ENCODE assay signal across 26 mouse cellular contexts in genomic region chr3:102166794-102167193, GRCm38 (mm10). TPM values are rescaled to one million over a fixed set of nuclear protein-coding genes. Genes with fewer than 3 reads are reported as not detected.
A peak's percentile ranks its signal among the peaks of the same experiment; 100 is the strongest.
DNase-seq lines count a peak whose midpoint lies in the region; ATAC-seq and TF ChIP-seq lines count a peak whose summit lies in the region.
"Had no signal": no experiment of that assay in that cellular context is flagged by ENCODE, and none has a peak within 500 bp of the region (broad histone marks: within the 10 kb centered on the region; RNA-seq: fewer than 3 reads in every experiment).

No protein-coding gene starts in this region.

- H3K9ac ChIP-seq in heart, embryonic 11.5 days (ENCODE audit: low read depth, low read length) = peak overlapping the region; percentile 22; the same call in 1 of the 2 replicates
- H3K9ac ChIP-seq in midbrain, embryonic 13.5 days (replicated peaks) = no peak overlapping the region
- H3K9ac ChIP-seq in liver, postnatal 0 days (replicated peaks) = no peak overlapping the region; the same call in 1 of the 2 replicates
- H3K9ac ChIP-seq: forebrain, embryonic 13.5 days; hindbrain, embryonic 13.5 days; neural tube, embryonic 12.5 days had no signal

- TF ChIP-seq EP300 in liver, postnatal 0 days (IDR thresholded peaks at IDR 0.05; ENCODE audit: low read depth) = no peak

- peaks cover 15% of the 10 kb centered on the region for H3K36me3 ChIP-seq in heart, embryonic 11.5 days (ENCODE audit: control insufficient read depth, insufficient read depth, low read length)
- peaks cover 17% of the 10 kb centered on the region for H3K36me3 ChIP-seq in midbrain, embryonic 10.5 days
- H3K36me3 ChIP-seq in midbrain, embryonic 13.5 days = peaks cover 3% of the 10 kb centered on the region; the same call in 1 of the 2 replicates
- H3K36me3 ChIP-seq in liver, postnatal 0 days (replicated peaks; ENCODE audit: insufficient read depth, low read length) = peaks cover 12% of the 10 kb centered on the region
- H3K36me3 ChIP-seq: neural tube, embryonic 12.5 days had no signal

- peak overlapping the region; percentile 8 for H3K4me2 ChIP-seq in heart, embryonic 11.5 days
- H3K4me2 ChIP-seq in midbrain, embryonic 13.5 days (replicated peaks) = no peak overlapping the region
- H3K4me2 ChIP-seq in liver, postnatal 0 days (ENCODE audit: low read depth, low read length) = 0 out of 2 replicates have a peak overlapping the region, but pooled peaks have one; percentile 65
- H3K4me2 ChIP-seq: hindbrain, embryonic 13.5 days; neural tube, embryonic 12.5 days had no signal

- H3K4me1 ChIP-seq in heart, embryonic 11.5 days (ENCODE audit: control insufficient read depth, insufficient read depth, low read length) = peaks cover 34% of the 10 kb centered on the region
- H3K4me1 ChIP-seq in midbrain, embryonic 10.5 days = peaks cover 42% of the 10 kb centered on the region
- H3K4me1 ChIP-seq in midbrain, embryonic 13.5 days (replicated peaks) = peaks cover 17% of the 10 kb centered on the region
- H3K4me1 ChIP-seq in liver, postnatal 0 days (ENCODE audit: insufficient read depth) = peaks cover 12% of the 10 kb centered on the region

- 78% methylated on average over 8 of the region's 8 CpGs for WGBS in heart, embryonic 11.5 days (ENCODE audit: insufficient replicate concordance)
- WGBS in midbrain, embryonic 10.5 days = 78% methylated on average over 8 of the region's 8 CpGs
- WGBS in midbrain, embryonic 13.5 days = 79% methylated on average over 8 of the region's 8 CpGs
- 88% methylated on average over 8 of the region's 8 CpGs for WGBS in liver, postnatal 0 days (ENCODE audit: insufficient replicate concordance)

- H3K27ac ChIP-seq in heart, embryonic 11.5 days (ENCODE audit: low read depth, low read length) = peak overlapping the region; percentile 67
- H3K27ac ChIP-seq in midbrain, embryonic 10.5 days (replicated peaks) = peak overlapping the region; percentile 13; the same call in 1 of the 2 replicates
- H3K27ac ChIP-seq in midbrain, embryonic 13.5 days = no peak overlapping the region
- peak overlapping the region; percentile 93 for H3K27ac ChIP-seq in liver, postnatal 0 days (ENCODE audit: low read depth)
- H3K27ac ChIP-seq in layer of hippocampus, adult 2 months = no peak overlapping the region
- H3K27ac ChIP-seq: forebrain, embryonic 13.5 days; hindbrain, embryonic 13.5 days; neural tube, embryonic 12.5 days had no signal

- no peaks in the 10 kb centered on the region for H3K9me3 ChIP-seq in heart, embryonic 11.5 days (replicated peaks; ENCODE audit: control insufficient read depth, low read length)
- no peaks in the 10 kb centered on the region for H3K9me3 ChIP-seq in midbrain, embryonic 10.5 days (replicated peaks)
- no peaks in the 10 kb centered on the region for H3K9me3 ChIP-seq in midbrain, embryonic 13.5 days
- H3K9me3 ChIP-seq in liver, postnatal 0 days (ENCODE audit: low read length) = no peaks in the 10 kb centered on the region
- H3K9me3 ChIP-seq: forebrain, embryonic 13.5 days; hindbrain, embryonic 13.5 days; neural tube, embryonic 12.5 days had no signal

- no peak for ATAC-seq in heart, embryonic 11.5 days (replicated peaks; ENCODE audit: insufficient number of reproducible peaks, low FRiP score, low TSS enrichment)
- ATAC-seq in midbrain, embryonic 13.5 days = no peak
- ATAC-seq in liver, postnatal 0 days = no peak
- ATAC-seq: forebrain, embryonic 13.5 days; inflammation-experienced regulatory T-cells, adult 6 months had no signal

- DNase-seq in heart, adult 11 months = no peak
- DNase-seq in midbrain, embryonic 10.5 days (ENCODE audit: low spot score) = no peak
- peak; percentile 19 for DNase-seq in c-Kit-positive CD71-positive TER-119-positive erythroid progenitor cells, embryonic 14.5 days (ENCODE audit: low spot score)
- no peak for DNase-seq in liver, postnatal 0 days
- DNase-seq in layer of hippocampus, adult 2 months (ENCODE audit: low spot score in 2 of 2) = no peak
- DNase-seq in frontal cortex, postnatal 36 days (ENCODE audit: low spot score in 2 of 2) = no peak
- DNase-seq: adrenal gland, postnatal 25 days; B cell, adult 2 months; cerebellum, adult 11 months; cerebellum, adult 9-11 months; gastrocnemius, postnatal 25 days; heart, postnatal 14 days; kidney, adult 18-20 months; kidney, postnatal 4 days; layer of hippocampus, adult 9-11 months; left cerebral cortex, postnatal 4 days; lung, adult 2 months; right cerebral cortex, postnatal 14 days; spleen, adult 18-20 months had no signal

- no peaks in the 10 kb centered on the region for H3K27me3 ChIP-seq in heart, embryonic 11.5 days (ENCODE audit: control insufficient read depth, insufficient read depth, low read length)
- peaks cover 26% of the 10 kb centered on the region for H3K27me3 ChIP-seq in midbrain, embryonic 10.5 days (ENCODE audit: low read depth, poor library complexity, severe bottlenecking)
- 0 out of 2 replicates have a peak, but pooled peaks cover 3% of the 10 kb centered on the region for H3K27me3 ChIP-seq in midbrain, embryonic 13.5 days
- H3K27me3 ChIP-seq in liver, postnatal 0 days (ENCODE audit: insufficient read depth, low read length) = no peaks in the 10 kb centered on the region
- H3K27me3 ChIP-seq: CH12.LX; forebrain, embryonic 13.5 days; hindbrain, embryonic 13.5 days; neural tube, embryonic 12.5 days had no signal

- TF ChIP-seq CTCF in liver, postnatal 0 days (IDR thresholded peaks at IDR 0.05; ENCODE audit: low read depth) = no peak
- no peak for TF ChIP-seq CTCF in layer of hippocampus, adult 2 months (conservative IDR thresholded peaks at IDR 0.05)

- H3K4me3 ChIP-seq in heart, embryonic 11.5 days (ENCODE audit: low read depth, low read length) = no peak overlapping the region
- H3K4me3 ChIP-seq in midbrain, embryonic 10.5 days = no peak overlapping the region
- no peak overlapping the region for H3K4me3 ChIP-seq in midbrain, embryonic 13.5 days (replicated peaks)
- no peak overlapping the region for H3K4me3 ChIP-seq in liver, postnatal 0 days (ENCODE audit: low read depth, low read length)
- H3K4me3 ChIP-seq in layer of hippocampus, adult 2 months = no peak overlapping the region
- H3K4me3 ChIP-seq: forebrain, embryonic 13.5 days; hindbrain, embryonic 13.5 days; neural tube, embryonic 12.5 days had no signal

RNA-seq across cellular contexts. Expression of gene Vangl1, which starts 37.7 kb away (rescaled TPM):
- polyA plus RNA-seq in heart, embryonic 11.5 days (2014; fragmentation: Nextera tagmentation; extraction: Ambion mirVana) = 29.4 and 31.6 TPM in 2 replicates
- 11.0 and 13.1 TPM in 2 replicates for polyA plus RNA-seq in midbrain, embryonic 10.5 days (2016; fragmentation: Nextera tagmentation; extraction: Ambion mirVana)
- polyA plus RNA-seq in midbrain, embryonic 13.5 days (2015; fragmentation: Nextera tagmentation; extraction: Ambion mirVana) = 5.9 and 7.3 TPM in 2 replicates
- polyA plus RNA-seq in liver, postnatal 0 days (2015; fragmentation: Nextera tagmentation; extraction: Ambion mirVana) = 21.4 and 22.8 TPM in 2 replicates
- 1 to 10 TPM; 4.2 to 5.8 TPM for total RNA-seq in layer of hippocampus, adult 2 months (2021)
- total RNA-seq: CH12.LX had no signal

Comparison
In these comparisons a context has a peak if more than half of its experiments do, and no peak if none do; other contexts are left out.
1. H3K27ac ChIP-seq: peak in heart, embryonic 11.5 days (single experiment), midbrain, embryonic 10.5 days (single experiment) and liver, postnatal 0 days (single experiment); none in midbrain, embryonic 13.5 days (single experiment) and layer of hippocampus, adult 2 months (single experiment).